Mouse (Mus musculus): ENCODE results near the gene Msi1.

Msi1 gene

GRCm38 (mm10) chr5:115470766-115471531 lies 41.5 kb downstream of the Msi1 start:
- peak; percentile 77 for DNase-seq

- no peak for DNase-seq
Observed at GRCm38 (mm10) chr5:115473191-115473590, 43.8 kb downstream of the Msi1 start.

- no peak for DNase-seq
Observed at GRCm38 (mm10) chr5:115474174-115474828, 44.9 kb downstream of the Msi1 start.

GRCm38 (mm10) chr5:115475337-115476106 lies 46.1 kb downstream of the Msi1 start:
- peak; percentile 62 for DNase-seq

- DNase-seq, result no peak
Observed at GRCm38 (mm10) chr5:115476107-115476727, 46.8 kb downstream of the Msi1 start.

- no peak for DNase-seq
Observed at GRCm38 (mm10) chr5:115479561-115479960, 50.2 kb downstream of the Msi1 start.

- peak; percentile 35 for DNase-seq
Observed at GRCm38 (mm10) chr5:115480101-115480500, 50.7 kb downstream of the Msi1 start.

- DNase-seq, result no peak
Observed at GRCm38 (mm10) chr5:115482390-115483265, 53.2 kb downstream of the Msi1 start.

GRCm38 (mm10) chr5:115483385-115483784 lies 54.0 kb downstream of the Msi1 start:
- no peak for DNase-seq

- peak; percentile 86 for DNase-seq
Observed at GRCm38 (mm10) chr5:115483947-115484920, 54.8 kb downstream of the Msi1 start, which contains the start of gene Sirt4. Sirt4 (minus strand) TSS chr5:115484725.

- no peak for DNase-seq
Observed at GRCm38 (mm10) chr5:115484996-115485395, 55.6 kb downstream of the Msi1 start.

- DNase-seq, result no peak
Observed at GRCm38 (mm10) chr5:115485489-115486205, 56.2 kb downstream of the Msi1 start.

- no peak for DNase-seq
Observed at GRCm38 (mm10) chr5:115486726-115487125, 57.3 kb downstream of the Msi1 start.

- no peak for DNase-seq
Observed at GRCm38 (mm10) chr5:115487353-115487752, 58.0 kb downstream of the Msi1 start.

GRCm38 (mm10) chr5:115487942-115488580 lies 58.7 kb downstream of the Msi1 start:
- no peak for DNase-seq

- DNase-seq, result peak; percentile 83
Observed at GRCm38 (mm10) chr5:115488841-115489698, 59.7 kb downstream of the Msi1 start.

- DNase-seq, result peak; percentile 91
Observed at GRCm38 (mm10) chr5:115489699-115490637, 60.6 kb downstream of the Msi1 start.

Measured in kidney, postnatal 10 days (tissue).